Mouse (Mus musculus) heart, adult 2 months (tissue): ENCODE data around the gene Adcy9.

Experiments
- CTCF ChIP-seq: fragments of 200-600 bp; IDR thresholded peaks from 2 replicates; pipeline ENCODE4 v1.8.1; 2022; ENCODE audit warnings: antibody characterized with exemption, mild to moderate bottlenecking, moderate library complexity
- POLR2A ChIP-seq: fragments of 200-500 bp; IDR thresholded peaks from 2 replicates; pipeline ENCODE4 v1.6.1; 2011; ENCODE audit warnings: mild to moderate bottlenecking, low read depth, low read length, control low read depth; ENCODE audit not compliant: insufficient read depth

DNA sequence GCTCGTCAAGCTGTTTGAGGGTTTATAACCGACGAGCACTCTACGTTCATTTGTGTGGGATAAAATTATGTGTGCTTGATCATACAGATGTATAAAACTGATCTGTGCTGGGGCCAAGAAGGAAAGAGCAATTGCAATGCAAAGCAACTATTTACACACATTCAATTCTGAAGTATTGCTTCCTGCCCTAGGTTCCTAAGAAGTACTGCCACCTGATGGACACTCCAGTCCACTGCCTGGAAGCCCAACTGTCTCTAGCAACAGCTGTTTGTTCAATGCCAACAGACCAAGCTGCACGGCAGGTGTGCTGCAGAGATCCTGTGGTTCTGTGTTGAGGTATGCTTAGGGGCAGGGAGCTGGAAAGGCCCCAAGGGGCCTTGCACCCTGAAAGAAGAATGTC lies 135.0 kb downstream of the Adcy9 start:
- TF ChIP-seq CTCF (peak; percentile 78), POLR2A (no peak)
